Mouse (Mus musculus) spleen, postnatal 10 days (tissue): ENCODE measurements around the gene Slc7a8.
A peak's percentile ranks its signal among the peaks of the same experiment; 100 is the strongest.

Experiments
- DNase-seq, 2 experiments: peaks; one replicate each; pipeline ENCODE4 v3.0.0; 2021 to 2022; ENCODE audit warnings: low spot score in 2 of 2

Slc7a8 gene

GRCm38 (mm10) chr14:54781610-54782365 lies at the start of gene Slc7a8:
Gene Slc7a8 (minus strand): TSS chr14:54781946.
- DNase-seq, result peak; percentile 17 to 42

- DNase-seq, result no peak
These were observed 42.0 kb upstream of the Slc7a8 start for GRCm38 (mm10) chr14:54823716-54824115.

GRCm38 (mm10) chr14:54822301-54822700 lies 40.6 kb upstream of the Slc7a8 start:
- no peak for DNase-seq

GRCm38 (mm10) chr14:54817791-54818190 lies 36.0 kb upstream of the Slc7a8 start:
- DNase-seq, result no peak

GRCm38 (mm10) chr14:54815737-54816136 lies 34.0 kb upstream of the Slc7a8 start:
- no peak for DNase-seq

GRCm38 (mm10) chr14:54813991-54814390 lies 32.2 kb upstream of the Slc7a8 start, which contains the start of gene Rnf212b:
Gene Rnf212b (plus strand): TSS chr14:54814141.
- DNase-seq, result no peak

- DNase-seq, result no peak
These were observed 27.9 kb upstream of the Slc7a8 start for GRCm38 (mm10) chr14:54809668-54810033.

GRCm38 (mm10) chr14:54808718-54809667 lies 27.2 kb upstream of the Slc7a8 start:
- no peak for DNase-seq

- no peak for DNase-seq
These were observed 24.4 kb upstream of the Slc7a8 start for GRCm38 (mm10) chr14:54806124-54806523.

- no peak for DNase-seq
These were observed 20.7 kb upstream of the Slc7a8 start for GRCm38 (mm10) chr14:54802428-54802827.

- no peak for DNase-seq
These were observed 17.9 kb upstream of the Slc7a8 start for GRCm38 (mm10) chr14:54799686-54800085.

- DNase-seq, result no peak
These were observed 15.0 kb upstream of the Slc7a8 start for GRCm38 (mm10) chr14:54796760-54797159.

- DNase-seq, result no peak
These were observed 14.2 kb upstream of the Slc7a8 start for GRCm38 (mm10) chr14:54795901-54796300.

GRCm38 (mm10) chr14:54793894-54794830 lies 12.4 kb upstream of the Slc7a8 start:
- DNase-seq, result no peak

GRCm38 (mm10) chr14:54793351-54793750 lies 11.6 kb upstream of the Slc7a8 start:
- DNase-seq, result no peak

- no peak for DNase-seq
These were observed 10.4 kb upstream of the Slc7a8 start for GRCm38 (mm10) chr14:54792166-54792565.

- no peak for DNase-seq
These were observed 6.5 kb upstream of the Slc7a8 start for GRCm38 (mm10) chr14:54788231-54788630.

- peak in 1 of 2 experiments; percentile 20 for DNase-seq
These were observed 5.5 kb upstream of the Slc7a8 start for GRCm38 (mm10) chr14:54787226-54787625.

GRCm38 (mm10) chr14:54786489-54786888 lies 4.7 kb upstream of the Slc7a8 start:
- DNase-seq, result no peak

GRCm38 (mm10) chr14:54785898-54786297 lies 4.2 kb upstream of the Slc7a8 start:
- DNase-seq, result peak; percentile 73 to 84

- no peak for DNase-seq
These were observed 1.2 kb upstream of the Slc7a8 start for GRCm38 (mm10) chr14:54782971-54783370.
